Mouse (Mus musculus) cerebral cortex, adult 2 months (tissue): ENCODE measurements around the gene Hbb-y.

Experiments
- WGBS: fragments of 180-500 bp; shearing (Covaris S2); methylation state at CpG from one replicate; pipeline ENCODE4 v1.1.7; 2018; 5-methylcytosine and 5-hydroxymethylcytosine counted together

Hbb-y gene

GRCm38 (mm10) chr7:103811223-103811845 lies 41.7 kb downstream of the Hbb-y start:
- WGBS = 97% methylated on average over 1 of the region's 1 CpGs

- WGBS = 81% methylated on average over 3 of the region's 3 CpGs
Measured at GRCm38 (mm10) chr7:103810746-103811145, 42.3 kb downstream of the Hbb-y start.

- WGBS = 71% methylated on average over 1 of the region's 1 CpGs
Measured at GRCm38 (mm10) chr7:103810296-103810695, 42.7 kb downstream of the Hbb-y start.

GRCm38 (mm10) chr7:103809801-103810155 lies 43.2 kb downstream of the Hbb-y start:
- 61% methylated on average over 1 of the region's 1 CpGs for WGBS

GRCm38 (mm10) chr7:103808971-103809800 lies 43.8 kb downstream of the Hbb-y start:
- WGBS = 67% methylated on average over 5 of the region's 5 CpGs

- WGBS = 72% methylated on average over 2 of the region's 2 CpGs
Measured at GRCm38 (mm10) chr7:103808120-103808519, 44.9 kb downstream of the Hbb-y start.

GRCm38 (mm10) chr7:103806856-103807255 lies 46.2 kb downstream of the Hbb-y start:
- WGBS = 41% methylated on average over 1 of the region's 1 CpGs
